Mouse (Mus musculus) hindbrain, postnatal 0 days (tissue): ENCODE measurements at regions not wholly inside any gene's neighbourhood (a gene's known extent, or its start where the extent isn't known, plus 50 kb on each side); places are given as distances from the start of the nearest gene placed in this dataset.
A peak's percentile ranks its signal among the peaks of the same experiment; 100 is the strongest.

Source experiments
- ATAC-seq: fragments of 200-750 bp; cut with Nextera tagmentation; 2 replicates; pipeline ENCODE4 v1.8.0; 2017; ENCODE audit warnings: mild to moderate bottlenecking, moderate TSS enrichment, moderate library complexity
- DNase-seq: peaks from one replicate; pipeline ENCODE4 v3.0.0-alpha.2; 2015; ENCODE audit warnings: low spot score
- H3K27ac ChIP-seq: fragments of 300-500 bp; sonication (generic); 2 replicates; pipeline ENCODE4 v1.5.1; 2014; ENCODE audit warnings: mild to moderate bottlenecking
- H3K27me3 ChIP-seq: fragments of 300-500 bp; sonication (generic); 2 replicates; pipeline ENCODE4 v1.6.1; 2014; ENCODE audit warnings: low read length, mixed read lengths; ENCODE audit not compliant: insufficient read depth
- H3K36me3 ChIP-seq: fragments of 300-500 bp; sonication (generic); 2 replicates; pipeline ENCODE4 v1.6.1; 2014; ENCODE audit warnings: low read length, mixed read lengths; ENCODE audit not compliant: insufficient read depth
- H3K4me1 ChIP-seq: fragments of 300-500 bp; sonication (generic); 2 replicates; pipeline ENCODE4 v1.6.1; 2014; ENCODE audit warnings: antibody characterized with exemption, low read length, mixed read lengths; ENCODE audit not compliant: insufficient read depth
- H3K4me2 ChIP-seq: fragments of 300-500 bp; sonication (generic); 2 replicates; pipeline ENCODE4 v1.6.1; 2014; ENCODE audit warnings: low read depth, mild to moderate bottlenecking, low read length, moderate library complexity, mixed read lengths
- H3K4me3 ChIP-seq: fragments of 300-500 bp; sonication (generic); 2 replicates; pipeline ENCODE4 v1.5.1; 2014; ENCODE audit warnings: low read length
- H3K9ac ChIP-seq: fragments of 300-500 bp; sonication (generic); replicated peaks from 2 replicates; pipeline ENCODE4 v1.6.1; 2014; ENCODE audit warnings: mild to moderate bottlenecking, low read length, moderate library complexity, mixed read lengths
- H3K9me3 ChIP-seq: fragments of 300-500 bp; sonication (generic); 2 replicates; pipeline ENCODE4 v1.6.1; 2016; ENCODE audit warnings: low read length, mixed read lengths
- CTCF ChIP-seq: IDR thresholded peaks from 2 replicates; pipeline ENCODE4 v1.5.1; 2016; ENCODE audit warnings: antibody characterized with exemption, control low read depth, low read depth
- WGBS: fragments of 180-500 bp; shearing (Covaris S2); extraction: QIAGEN DNeasy Blood & Tissue Kit; methylation state at CpG from one replicate; pipeline ENCODE4 v1.1.7; 2014; 5-methylcytosine and 5-hydroxymethylcytosine counted together

DNA sequence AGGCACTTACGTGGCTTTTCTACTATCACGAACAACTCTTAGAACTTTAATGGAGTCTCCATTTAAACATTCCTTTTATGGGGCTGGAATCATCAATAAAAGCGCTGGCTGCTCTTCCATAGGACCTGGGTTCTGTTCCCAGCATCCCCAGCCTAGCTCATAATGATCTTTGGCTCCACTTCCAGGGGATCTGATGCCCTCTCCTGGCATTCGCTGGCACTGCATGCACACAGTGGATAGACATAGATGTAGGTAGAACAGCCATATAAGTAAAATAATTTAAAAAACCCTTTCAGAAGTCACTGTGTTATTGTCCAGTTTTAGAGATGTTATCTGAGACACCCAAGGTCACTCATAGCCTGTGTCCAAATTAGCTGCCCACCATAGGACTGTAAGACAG lies 216.4 kb upstream of the Csf3r start:
- DNase-seq (no peak), ATAC-seq (no peak)
- Histone ChIP-seq H3K27me3 (no peaks in the 10 kb centered on the region), H3K4me1 (no peaks in the 10 kb centered on the region), H3K9ac (no peak overlapping the region), H3K9me3 (no peaks in the 10 kb centered on the region), H3K36me3 (no peaks in the 10 kb centered on the region), H3K4me3 (no peak overlapping the region), H3K27ac (no peak overlapping the region), H3K4me2 (no peak overlapping the region)
- no peak for TF ChIP-seq CTCF
- WGBS, result 89% methylated on average over 4 of the region's 4 CpGs

DNA sequence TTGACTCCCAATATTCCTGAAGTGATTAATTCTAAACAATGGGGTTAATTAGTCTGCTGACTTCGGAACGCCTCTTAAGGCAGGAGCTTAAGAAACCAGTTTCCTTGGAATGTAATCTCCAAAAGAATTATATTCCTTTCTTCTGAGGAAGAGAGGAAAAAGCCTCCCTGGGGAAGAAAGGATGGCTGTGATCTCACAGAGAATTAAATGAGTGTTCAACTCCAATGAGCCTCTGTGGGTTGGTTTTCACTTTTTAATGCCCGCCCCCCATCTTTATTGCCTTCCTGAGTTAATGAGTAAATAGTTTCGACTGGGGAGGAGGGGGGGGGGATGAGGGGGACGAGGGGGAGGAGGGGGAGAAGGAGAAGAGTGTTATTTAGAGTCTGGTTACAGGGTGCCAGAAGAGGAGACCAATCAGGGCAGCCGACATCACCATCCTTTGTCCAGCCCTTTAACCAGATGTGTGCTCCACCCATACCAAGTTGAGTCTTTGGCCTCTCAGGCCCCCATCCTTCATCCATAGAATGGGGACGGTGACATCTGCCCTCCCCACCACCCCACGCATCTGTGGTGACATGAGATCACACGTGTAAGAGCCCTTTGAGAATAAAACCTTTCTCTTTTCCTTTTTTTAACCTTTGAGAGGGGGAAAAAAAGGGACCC lies 214.8 kb upstream of the Csf3r start:
- DNase-seq (peak; percentile 44), ATAC-seq (no peak)
- 23% methylated on average over 9 of the region's 9 CpGs for WGBS
- Histone ChIP-seq H3K9me3 (no peaks in the 10 kb centered on the region), H3K4me3 (no peak overlapping the region), H3K27me3 (no peaks in the 10 kb centered on the region), H3K4me1 (no peaks in the 10 kb centered on the region), H3K4me2 (no peak overlapping the region), H3K36me3 (no peaks in the 10 kb centered on the region), H3K9ac (no peak overlapping the region), H3K27ac (no peak overlapping the region)
- TF ChIP-seq CTCF, result no peak

DNA sequence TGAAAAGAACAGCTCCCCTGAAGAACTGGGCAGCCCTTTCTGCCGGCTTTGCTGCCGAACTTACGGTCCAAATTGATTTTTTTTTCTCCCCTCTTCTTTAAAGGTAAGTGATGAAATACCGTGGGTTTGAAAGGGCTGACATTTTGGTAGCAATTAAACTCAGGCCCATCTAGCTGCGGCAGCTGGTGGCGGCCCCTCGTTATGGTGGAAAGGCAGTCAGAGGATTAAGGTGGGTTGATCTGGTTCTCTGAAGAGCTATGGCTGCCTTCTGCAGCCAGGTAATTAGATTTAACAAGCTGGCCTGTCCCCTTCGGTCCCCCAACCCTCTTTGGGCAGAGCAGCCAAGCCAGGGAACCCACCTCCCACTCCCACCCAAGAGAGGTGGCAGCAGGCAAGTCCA lies 214.1 kb upstream of the Csf3r start:
- no peak for DNase-seq
- Histone ChIP-seq H3K4me1 (no peaks in the 10 kb centered on the region), H3K27me3 (no peaks in the 10 kb centered on the region), H3K4me2 (no peak overlapping the region), H3K4me3 (no peak overlapping the region), H3K27ac (no peak overlapping the region), H3K9me3 (no peaks in the 10 kb centered on the region), H3K9ac (no peak overlapping the region), H3K36me3 (no peaks in the 10 kb centered on the region)
- 43% methylated on average over 8 of the region's 8 CpGs for WGBS
- no peak for ATAC-seq
- no peak for TF ChIP-seq CTCF

DNA sequence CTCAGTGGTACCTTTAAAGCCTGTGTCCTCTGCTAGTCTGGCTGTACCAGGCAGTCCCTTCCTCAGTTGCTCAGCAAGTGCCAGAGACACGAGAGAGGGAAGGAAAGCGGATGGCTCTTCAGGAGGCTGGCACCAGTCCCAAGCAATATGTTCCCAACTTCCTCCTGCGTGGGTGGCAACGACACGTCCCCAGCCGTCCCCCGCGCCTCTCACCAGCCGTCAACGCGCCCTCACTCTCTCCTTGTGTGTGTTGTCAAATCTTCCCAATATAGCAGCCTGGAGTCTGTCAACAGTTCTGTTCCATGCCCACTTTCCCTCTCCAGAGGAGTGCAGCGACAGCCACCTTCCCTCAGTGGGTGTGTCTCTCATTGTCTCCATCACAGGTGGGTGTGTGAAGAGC lies 210.0 kb upstream of the Csf3r start:
- DNase-seq, result no peak
- no peak for ATAC-seq
- Histone ChIP-seq H3K4me2 (no peak overlapping the region), H3K9ac (no peak overlapping the region), H3K36me3 (no peaks in the 10 kb centered on the region), H3K4me1 (no peaks in the 10 kb centered on the region), H3K27me3 (no peaks in the 10 kb centered on the region), H3K27ac (no peak overlapping the region), H3K9me3 (no peaks in the 10 kb centered on the region), H3K4me3 (no peak overlapping the region)
- 67% methylated on average over 12 of the region's 12 CpGs for WGBS
- TF ChIP-seq CTCF, result no peak

DNA sequence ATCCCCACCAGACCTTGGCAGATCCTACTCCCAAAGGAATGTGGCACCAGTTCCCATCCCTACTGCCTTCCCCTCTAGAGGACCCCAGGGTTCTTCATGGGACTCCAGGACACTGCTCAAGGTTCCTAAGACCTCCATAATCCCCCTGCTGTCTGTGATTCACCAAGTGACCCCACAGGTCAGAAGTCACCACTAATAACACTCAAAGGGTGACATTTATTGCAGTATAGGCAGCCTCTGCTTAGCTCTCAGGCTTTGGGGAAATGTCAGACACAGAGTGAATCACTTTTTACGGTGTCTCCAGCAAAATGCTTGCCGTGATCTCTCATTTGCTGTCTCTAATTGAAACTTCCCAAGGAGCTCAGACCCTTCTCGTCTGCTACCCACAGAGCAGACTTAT lies 209.1 kb upstream of the Csf3r start:
- H3K4me3 ChIP-seq, result no peak overlapping the region
- no peak overlapping the region for H3K27ac ChIP-seq
- TF ChIP-seq CTCF, result no peak
- ATAC-seq (no peak), DNase-seq (no peak)
- H3K4me1 ChIP-seq, result no peaks in the 10 kb centered on the region
- no peak overlapping the region for H3K9ac ChIP-seq
- H3K9me3 ChIP-seq, result no peaks in the 10 kb centered on the region
- H3K27me3 ChIP-seq, result no peaks in the 10 kb centered on the region
- H3K36me3 ChIP-seq, result no peaks in the 10 kb centered on the region
- H3K4me2 ChIP-seq, result no peak overlapping the region
- 63% methylated on average over 3 of the region's 3 CpGs for WGBS

DNA sequence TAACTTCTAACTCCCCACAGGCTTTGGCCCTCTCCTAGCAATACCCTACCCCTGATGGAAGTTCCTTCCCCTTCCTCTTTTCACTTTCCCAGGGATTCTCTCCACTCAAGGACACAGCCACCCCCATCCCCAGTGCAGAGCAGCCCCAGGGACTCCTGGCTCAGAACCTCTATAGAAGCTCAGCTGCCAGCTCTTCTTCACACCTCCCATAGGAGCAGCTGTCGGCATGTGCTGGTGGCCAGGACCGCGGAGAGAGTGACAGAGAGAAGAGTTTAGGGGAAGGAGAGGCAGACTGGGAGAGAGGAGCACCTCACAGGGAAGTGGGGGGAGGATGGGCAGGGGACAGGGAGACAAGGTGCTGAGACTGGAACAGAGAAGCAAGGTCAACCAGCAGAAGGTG lies 199.8 kb upstream of the Csf3r start:
- Histone ChIP-seq H3K27me3 (no peaks in the 10 kb centered on the region), H3K4me1 (no peaks in the 10 kb centered on the region), H3K4me2 (no peak overlapping the region), H3K36me3 (no peaks in the 10 kb centered on the region), H3K27ac (no peak overlapping the region), H3K9me3 (no peaks in the 10 kb centered on the region), H3K9ac (no peak overlapping the region), H3K4me3 (no peak overlapping the region)
- DNase-seq (no peak), ATAC-seq (no peak)
- TF ChIP-seq CTCF, result no peak
- 38% methylated on average over 3 of the region's 3 CpGs for WGBS

DNA sequence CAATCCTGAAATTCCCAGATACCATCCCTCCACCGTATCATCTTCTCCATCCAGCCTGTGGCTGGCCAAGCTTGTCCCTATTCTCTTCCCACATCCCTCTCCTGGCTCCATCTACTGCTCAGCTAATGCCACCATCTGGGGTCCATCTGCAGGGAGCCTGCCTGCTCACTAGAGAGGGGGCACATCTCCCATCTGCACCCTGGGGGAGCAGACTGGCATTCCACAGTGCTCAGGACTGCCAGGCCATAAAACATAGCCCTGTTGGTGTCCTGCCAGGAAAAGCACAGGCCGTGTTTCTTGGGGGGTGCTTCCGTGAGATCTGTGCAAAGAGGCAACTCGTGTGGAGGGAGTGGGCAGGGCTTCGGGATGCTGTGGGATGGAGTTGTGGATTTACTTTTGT lies 197.9 kb upstream of the Csf3r start:
- 51% methylated on average over 5 of the region's 5 CpGs for WGBS
- Histone ChIP-seq H3K9ac (no peak overlapping the region), H3K27ac (no peak overlapping the region), H3K36me3 (no peaks in the 10 kb centered on the region), H3K4me1 (no peaks in the 10 kb centered on the region), H3K27me3 (no peaks in the 10 kb centered on the region), H3K9me3 (no peaks in the 10 kb centered on the region), H3K4me2 (no peak overlapping the region), H3K4me3 (no peak overlapping the region)
- TF ChIP-seq CTCF, result no peak
- no peak for DNase-seq
- ATAC-seq, result no peak
